Mouse (Mus musculus) testis, adult 2 months (tissue): Measurements from ENCODE around the gene Gdf11.

ENCODE experiments used
- CTCF ChIP-seq: fragments of 200-500 bp; IDR thresholded peaks from 2 replicates; pipeline ENCODE4 v1.5.1; 2012; ENCODE audit warnings: low read depth, mild to moderate bottlenecking, inconsistent platforms, low read length, moderate library complexity; ENCODE audit not compliant: control insufficient read depth, insufficient read depth, insufficient replicate concordance
- POLR2A ChIP-seq: fragments of 200-500 bp; IDR thresholded peaks from 2 replicates; pipeline ENCODE4 v1.6.1; 2012; ENCODE audit warnings: low read depth, mild to moderate bottlenecking, inconsistent platforms, low read length, moderate library complexity; ENCODE audit not compliant: control insufficient read depth

- TF ChIP-seq CTCF, result no peak
- no peak for TF ChIP-seq POLR2A
Observed at GRCm38 (mm10) chr10:128900698-128901097, 9.2 kb upstream of the Gdf11 start, which contains the start of gene Cd63.
